Mouse (Mus musculus) stomach, postnatal 0 days (tissue): ENCODE results near the gene Polr3b.

Source experiments
- CTCF ChIP-seq: IDR thresholded peaks from 2 replicates; pipeline ENCODE4 v1.5.1; 2016; ENCODE audit warnings: antibody characterized with exemption, low read depth, mild to moderate bottlenecking, moderate library complexity
- EP300 ChIP-seq: optimal IDR thresholded peaks from 2 replicates; pipeline ENCODE3; 2016; ENCODE audit warnings: antibody characterized with exemption

GRCm38 (mm10) chr10:84665713-84666260 lies 43.7 kb downstream of the Polr3b start:
- TF ChIP-seq CTCF: no peak
- TF ChIP-seq EP300: no peak
